Mouse (Mus musculus) mouse trophoblast stem cell (cell line): ENCODE data around the gene Dhx36.

Source experiments
- in situ Hi-C, 2 experiments: fragments of 300-500 bp; cut with MseI, MboI; formaldehyde crosslinking; loops; 2 replicates in 1 of 2; 3 replicates in 1 of 2; pipeline ENCODE4 v1.15.1; 2025

Gene Dhx36

GRCm38 (mm10) chr3:62506488-62507205, at the start of gene Dhx36:
Gene Dhx36, minus strand, starts transcription at chr3:62507004.
- in situ Hi-C loops: no loop called here

- in situ Hi-C loops: loop anchor here (10.0 kb wide), 2 partner anchors 327 to 337 kb away; no protein-coding TSS in a partner anchor
These were observed 20.8 kb upstream of the Dhx36 start for GRCm38 (mm10) chr3:62527593-62527992.

- in situ Hi-C loops: loop anchor here (10.0 kb wide), 2 partner anchors 328 to 338 kb away; no protein-coding TSS in a partner anchor
These were observed 20.4 kb upstream of the Dhx36 start for GRCm38 (mm10) chr3:62527160-62527559.

- in situ Hi-C loops: no loop called here
These were observed 423 bp upstream of the Dhx36 start for GRCm38 (mm10) chr3:62507206-62507647.

GRCm38 (mm10) chr3:62505166-62505900, 1.5 kb downstream of the Dhx36 start:
- in situ Hi-C loops: no loop called here

- in situ Hi-C loops: loop anchor here in 1 of 2 experiments (25.0 kb wide), 1 partner anchor 1513 kb away; no protein-coding TSS in a partner anchor
These were observed 7.5 kb downstream of the Dhx36 start for GRCm38 (mm10) chr3:62499327-62499726.

- in situ Hi-C loops: loop anchor here in 1 of 2 experiments (25.0 kb wide), 1 partner anchor 1520 kb away; no protein-coding TSS in a partner anchor
These were observed 14.2 kb downstream of the Dhx36 start for GRCm38 (mm10) chr3:62492568-62492967.

- in situ Hi-C loops: loop anchor here in 1 of 2 experiments (25.0 kb wide), 1 partner anchor 1528 kb away; no protein-coding TSS in a partner anchor
These were observed 22.5 kb downstream of the Dhx36 start for GRCm38 (mm10) chr3:62484340-62484739.

GRCm38 (mm10) chr3:62470179-62470578, 36.6 kb downstream of the Dhx36 start:
- in situ Hi-C loops: no loop called here

- in situ Hi-C loops: no loop called here
These were observed 42.5 kb downstream of the Dhx36 start for GRCm38 (mm10) chr3:62464276-62464675.

GRCm38 (mm10) chr3:62459483-62459882, 47.3 kb downstream of the Dhx36 start:
- in situ Hi-C loops: loop anchor here (5.0 to 10.0 kb wide), 2 partner anchors 242 to 245 kb away; no protein-coding TSS in a partner anchor

- in situ Hi-C loops: loop anchor here (5.0 to 10.0 kb wide), 2 partner anchors 241 to 244 kb away; no protein-coding TSS in a partner anchor
These were observed 48.4 kb downstream of the Dhx36 start for GRCm38 (mm10) chr3:62458284-62459013.

- in situ Hi-C loops: loop anchor here (5.0 to 10.0 kb wide), 2 partner anchors 239 to 241 kb away; no protein-coding TSS in a partner anchor
These were observed 51.0 kb downstream of the Dhx36 start for GRCm38 (mm10) chr3:62455854-62456253.

GRCm38 (mm10) chr3:62454096-62454495, 52.7 kb downstream of the Dhx36 start:
- in situ Hi-C loops: loop anchor here in 1 of 2 experiments (10.0 kb wide), 1 partner anchor 239 kb away; no protein-coding TSS in a partner anchor

- in situ Hi-C loops: loop anchor here in 1 of 2 experiments (10.0 kb wide), 1 partner anchor 238 kb away; no protein-coding TSS in a partner anchor
These were observed 53.8 kb downstream of the Dhx36 start for GRCm38 (mm10) chr3:62452961-62453360.

GRCm38 (mm10) chr3:62449871-62450496, 56.8 kb downstream of the Dhx36 start:
- in situ Hi-C loops: loop anchor here in 1 of 2 experiments (10.0 kb wide), 1 partner anchor 235 kb away; no protein-coding TSS in a partner anchor

- in situ Hi-C loops: no loop called here
These were observed 59.7 kb downstream of the Dhx36 start for GRCm38 (mm10) chr3:62447151-62447550.

GRCm38 (mm10) chr3:62446271-62446670, 60.5 kb downstream of the Dhx36 start:
- in situ Hi-C loops: no loop called here

- in situ Hi-C loops: no loop called here
These were observed 63.1 kb downstream of the Dhx36 start for GRCm38 (mm10) chr3:62443582-62444194.

- in situ Hi-C loops: no loop called here
These were observed 66.3 kb downstream of the Dhx36 start for GRCm38 (mm10) chr3:62440431-62440969.
